Mouse (Mus musculus) heart, adult 2 months (tissue): ENCODE results near the gene Clhc1.

Experiments
- CTCF ChIP-seq: fragments of 200-600 bp; IDR thresholded peaks from 2 replicates; pipeline ENCODE4 v1.8.1; 2022; ENCODE audit warnings: antibody characterized with exemption, mild to moderate bottlenecking, moderate library complexity
- EP300 ChIP-seq: fragments of 200-500 bp; IDR thresholded peaks from 2 replicates; pipeline ENCODE4 v1.6.1; 2011; ENCODE audit warnings: low read depth, low read length, control low read depth; ENCODE audit not compliant: insufficient read depth

GRCm38 (mm10) chr11:29560990-29561389 is 13.2 kb downstream of the Clhc1 start:
- TF ChIP-seq CTCF (no peak), EP300 (no peak)
